Mouse (Mus musculus): ENCODE data around the gene Sgk1. TPM values are rescaled to one million over a fixed set of nuclear protein-coding genes. Genes with fewer than 3 reads are reported as not detected.
"Not testable (repeated sequence)": the region's sequence is repeated elsewhere in the genome, so short reads cannot be mapped to it uniquely, and the experiment has no call there.

Gene Sgk1
- polyA plus RNA-seq, 1 experiment from 2014 or later, result 44.4 TPM

DNA sequence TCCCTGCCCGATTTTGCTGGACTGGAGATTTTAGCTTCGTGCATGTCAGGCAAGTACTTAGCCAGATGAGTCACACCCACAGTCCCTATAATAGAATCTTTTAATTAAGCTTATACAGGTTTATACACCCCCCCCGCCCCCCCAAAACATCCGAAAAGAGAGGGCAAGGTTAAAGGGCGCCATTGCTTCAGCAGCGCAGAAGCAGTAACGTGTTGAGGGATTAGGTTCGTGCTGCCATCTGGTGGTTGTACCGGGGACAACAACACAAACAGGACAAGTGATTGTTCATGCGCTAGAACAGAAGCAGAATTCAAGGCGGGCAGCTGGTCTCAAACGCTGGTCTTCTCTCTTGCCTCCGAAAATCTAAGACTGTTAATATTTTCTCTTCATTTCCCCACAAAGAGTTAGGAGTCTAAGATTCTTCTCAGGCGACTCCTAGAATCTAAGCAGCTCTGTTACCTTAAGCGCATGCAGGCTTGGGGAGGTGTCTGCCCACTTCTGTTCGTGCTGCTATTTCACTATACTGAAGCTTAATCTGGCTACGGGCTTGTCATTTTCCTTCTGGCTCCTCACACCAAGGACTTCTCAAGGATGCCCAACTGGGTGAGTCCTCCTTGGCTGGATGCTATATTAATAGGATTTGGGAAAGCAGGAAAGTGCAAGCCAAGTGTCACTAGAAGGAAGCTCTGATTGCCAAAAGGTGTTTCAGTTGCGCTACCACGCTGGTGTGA, 128.3 kb downstream of the Sgk1 start:
- peak overlapping the region; percentile 22 for H3K4me2 ChIP-seq (ENCODE audit: low read length)
- no peaks in the 10 kb centered on the region for H3K36me3 ChIP-seq (ENCODE audit: control insufficient read depth, insufficient read depth, low read length)
- no peaks in the 10 kb centered on the region for H3K9me3 ChIP-seq (ENCODE audit: control insufficient read depth, low read length)
- peak; percentile 60; the same call in 1 of the 2 replicates for ATAC-seq
- H3K9ac ChIP-seq (ENCODE audit: low read depth, low read length), result no peak overlapping the region
- H3K27ac ChIP-seq (ENCODE audit: low read depth, low read length), result no peak overlapping the region
- H3K4me1 ChIP-seq (ENCODE audit: control insufficient read depth, insufficient read depth, low read depth, low read length), result no peaks in the 10 kb centered on the region
- WGBS, result 40% methylated on average over 19 of the region's 19 CpGs
- no peak overlapping the region for H3K4me3 ChIP-seq (ENCODE audit: low read length)
- no peaks in the 10 kb centered on the region for H3K27me3 ChIP-seq (replicated peaks; ENCODE audit: control insufficient read depth, insufficient read depth, low read length)

DNA sequence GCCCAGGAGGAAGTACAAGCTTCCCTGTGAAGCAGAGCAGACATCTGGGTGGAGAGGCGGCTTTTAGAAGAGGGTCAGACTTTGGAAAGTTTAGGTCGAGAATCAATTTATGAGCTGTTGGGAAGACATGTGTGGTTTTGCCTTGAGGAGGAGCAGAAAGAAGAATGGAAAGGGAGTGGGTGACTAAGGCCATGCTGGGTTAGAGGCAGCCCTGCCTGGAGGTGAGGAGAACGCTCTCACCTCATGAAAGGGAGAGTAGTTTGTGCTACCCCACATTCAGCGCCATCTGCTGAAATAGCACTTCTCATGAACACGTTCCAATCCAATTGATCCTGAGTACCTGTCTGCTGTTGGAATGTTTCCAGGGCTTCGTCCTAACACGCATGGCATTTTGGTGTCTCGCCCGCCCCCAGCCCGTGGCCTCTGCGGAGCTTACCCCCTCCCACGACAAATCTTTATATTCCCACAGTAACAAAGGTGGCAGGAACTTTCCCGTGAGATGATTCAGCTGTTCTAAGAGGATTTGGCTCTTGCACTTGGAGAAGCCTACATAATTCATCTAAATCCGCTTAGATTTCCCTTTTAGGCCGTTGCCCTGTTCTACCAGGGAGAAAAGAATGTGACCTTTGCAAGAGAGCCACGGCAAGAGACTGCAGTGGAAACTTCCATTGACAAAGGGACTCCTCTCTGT, 135.6 kb downstream of the Sgk1 start:
- no peak overlapping the region for H3K4me3 ChIP-seq (ENCODE audit: low read length)
- no peak for ATAC-seq
- H3K9ac ChIP-seq (ENCODE audit: low read depth, low read length), result no peak overlapping the region
- H3K9me3 ChIP-seq (ENCODE audit: control insufficient read depth, low read length), result no peaks in the 10 kb centered on the region
- H3K27ac ChIP-seq (ENCODE audit: low read depth, low read length), result no peak overlapping the region
- 59% methylated on average over 16 of the region's 16 CpGs for WGBS
- H3K36me3 ChIP-seq (ENCODE audit: control insufficient read depth, insufficient read depth, low read length), result no peaks in the 10 kb centered on the region
- H3K4me1 ChIP-seq (ENCODE audit: control insufficient read depth, insufficient read depth, low read depth, low read length), result no peaks in the 10 kb centered on the region
- no peak overlapping the region for H3K4me2 ChIP-seq (ENCODE audit: low read length)
- H3K27me3 ChIP-seq (replicated peaks; ENCODE audit: control insufficient read depth, insufficient read depth, low read length), result no peaks in the 10 kb centered on the region

DNA sequence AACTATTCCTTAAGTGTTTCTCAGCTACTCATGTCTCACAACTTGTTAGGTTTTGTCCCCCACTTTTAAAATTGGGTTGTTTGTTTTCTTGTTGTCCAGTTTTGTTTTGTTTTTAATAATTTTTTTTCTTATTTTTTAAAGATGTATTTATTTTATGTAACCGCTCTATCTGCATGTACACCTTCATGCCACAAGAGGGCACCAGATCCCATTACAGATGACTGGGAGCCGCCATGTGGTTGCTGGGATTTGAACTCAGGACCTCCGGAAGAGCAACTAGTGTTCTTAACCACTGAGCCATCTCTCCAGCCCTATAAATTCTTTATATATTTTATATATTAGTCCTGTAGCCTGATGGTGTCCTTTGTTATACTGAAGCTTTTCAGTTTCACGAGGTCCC, 136.6 kb downstream of the Sgk1 start:
- 91% methylated on average over 4 of the region's 4 CpGs for WGBS
- Histone ChIP-seq H3K27ac (ENCODE audit: low read depth, low read length) (no peak overlapping the region), H3K4me1 (ENCODE audit: control insufficient read depth, insufficient read depth, low read depth, low read length) (no peaks in the 10 kb centered on the region), H3K9me3 (ENCODE audit: control insufficient read depth, low read length) (no peaks in the 10 kb centered on the region), H3K4me2 (ENCODE audit: low read length) (no peak overlapping the region), H3K36me3 (ENCODE audit: control insufficient read depth, insufficient read depth, low read length) (no peaks in the 10 kb centered on the region), H3K9ac (ENCODE audit: low read depth, low read length) (no peak overlapping the region), H3K27me3 (replicated peaks; ENCODE audit: control insufficient read depth, insufficient read depth, low read length) (no peaks in the 10 kb centered on the region), H3K4me3 (ENCODE audit: low read length) (no peak overlapping the region)
- ATAC-seq, result no peak

DNA sequence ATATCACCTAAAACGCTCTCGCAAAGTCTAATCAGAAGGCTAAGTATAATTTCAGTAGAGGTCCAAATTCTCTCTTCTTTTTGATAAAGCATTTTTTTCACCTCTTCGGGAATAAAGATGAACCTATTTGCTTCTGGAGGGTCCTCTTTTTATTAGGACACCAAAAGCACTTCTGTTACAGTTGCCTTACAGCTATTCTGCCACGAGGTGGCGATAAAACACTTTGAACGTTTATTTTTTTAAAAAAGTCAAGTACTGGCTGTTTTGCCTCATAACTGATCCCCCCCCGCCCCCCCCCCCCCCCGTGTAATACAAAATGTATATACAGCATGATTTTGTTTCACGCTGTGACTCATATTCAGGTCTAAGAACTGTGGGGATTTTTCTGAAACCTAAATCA, 152.3 kb downstream of the Sgk1 start:
- WGBS, result 9% methylated on average over 9 of the region's 9 CpGs
- no peaks in the 10 kb centered on the region for H3K36me3 ChIP-seq (ENCODE audit: control insufficient read depth, insufficient read depth, low read length)
- H3K9ac ChIP-seq (ENCODE audit: low read depth, low read length), result no peak overlapping the region
- ATAC-seq, result no peak
- no peak overlapping the region for H3K27ac ChIP-seq (ENCODE audit: low read depth, low read length)
- H3K9me3 ChIP-seq (ENCODE audit: control insufficient read depth, low read length), result no peaks in the 10 kb centered on the region
- no peak overlapping the region for H3K4me2 ChIP-seq (ENCODE audit: low read length)
- no peaks in the 10 kb centered on the region for H3K4me1 ChIP-seq (ENCODE audit: control insufficient read depth, insufficient read depth, low read depth, low read length)
- H3K4me3 ChIP-seq (ENCODE audit: low read length), result no peak overlapping the region
- no peaks in the 10 kb centered on the region for H3K27me3 ChIP-seq (replicated peaks; ENCODE audit: control insufficient read depth, insufficient read depth, low read length)

DNA sequence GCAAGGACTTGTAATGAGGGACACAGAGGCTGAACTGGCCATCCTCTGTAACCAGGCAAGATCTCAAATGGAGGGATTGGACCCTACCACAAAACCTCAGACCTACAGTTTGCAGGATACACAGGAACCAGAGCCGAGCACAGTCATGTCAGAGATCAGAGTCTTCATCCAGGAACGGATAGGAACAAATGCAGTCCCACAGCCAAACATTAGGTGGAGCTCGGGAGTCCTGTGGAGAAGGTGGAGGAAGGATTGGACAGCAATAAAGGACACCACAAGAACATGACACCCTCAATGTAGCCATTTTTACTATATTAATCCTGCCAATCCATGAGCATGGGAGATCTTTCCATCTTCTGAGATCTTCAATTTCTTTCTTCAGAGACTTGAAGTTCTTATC, 154.3 kb downstream of the Sgk1 start:
- not testable (repeated sequence) for H3K27ac ChIP-seq (ENCODE audit: low read depth, low read length); H3K36me3 ChIP-seq (ENCODE audit: control insufficient read depth, insufficient read depth, low read length); H3K27me3 ChIP-seq (replicated peaks; ENCODE audit: control insufficient read depth, insufficient read depth, low read length); H3K4me1 ChIP-seq (ENCODE audit: control insufficient read depth, insufficient read depth, low read depth, low read length); H3K9me3 ChIP-seq (ENCODE audit: control insufficient read depth, low read length); H3K4me2 ChIP-seq (ENCODE audit: low read length); H3K9ac ChIP-seq (ENCODE audit: low read depth, low read length); H3K4me3 ChIP-seq (ENCODE audit: low read length); ATAC-seq
- 0% methylated on average over 3 of the region's 3 CpGs for WGBS

Other genes starting within 250 kb of the Sgk1 start
- not detected in 2 replicates for gene 4930444G20Rik, start 185.9 kb downstream of the Sgk1 start, polyA plus RNA-seq (2015; fragmentation: Nextera tagmentation; extraction: Ambion mirVana)